Mouse (Mus musculus): ENCODE data around the gene Kmt2a. TPM values are rescaled to one million over a fixed set of nuclear protein-coding genes. Genes with fewer than 3 reads are reported as not detected.

The Kmt2a gene
- polyA plus RNA-seq, 1 experiment from 2014 or later = 9.7 TPM

GRCm38 (mm10) chr9:44888114-44888624, 7.1 kb upstream of the Kmt2a start:
- DNase-seq (ENCODE audit: low spot score) (no peak), ATAC-seq (replicated peaks; ENCODE audit: low FRiP score) (no peak)
- no peaks in the 10 kb centered on the region for H3K27me3 ChIP-seq (replicated peaks; ENCODE audit: control insufficient read depth, insufficient read depth, low read length)
- WGBS = 81% methylated on average over 7 of the region's 7 CpGs
- no peak overlapping the region for H3K4me2 ChIP-seq
- no peak overlapping the region for H3K27ac ChIP-seq (ENCODE audit: low read depth, low read length)
- peaks cover 5% of the 10 kb centered on the region; the same call in 1 of the 2 replicates for H3K4me1 ChIP-seq (replicated peaks; ENCODE audit: control insufficient read depth, insufficient read depth, low read length)
- H3K4me3 ChIP-seq (ENCODE audit: low read depth, low read length) = no peak overlapping the region
- no peaks in the 10 kb centered on the region for H3K9me3 ChIP-seq (ENCODE audit: control insufficient read depth, low read length)
- H3K36me3 ChIP-seq (ENCODE audit: control insufficient read depth, insufficient read depth, low read length) = no peaks in the 10 kb centered on the region
- H3K9ac ChIP-seq (ENCODE audit: low read depth, low read length) = no peak overlapping the region

GRCm38 (mm10) chr9:44882981-44883569, 2.0 kb upstream of the Kmt2a start:
- H3K9me3 ChIP-seq (ENCODE audit: control insufficient read depth, low read length) = no peaks in the 10 kb centered on the region
- peak overlapping the region; percentile 99 for H3K4me3 ChIP-seq (ENCODE audit: low read depth, low read length)
- H3K27ac ChIP-seq (ENCODE audit: low read depth, low read length) = peak overlapping the region; percentile 98; the same call in 1 of the 2 replicates
- DNase-seq (ENCODE audit: low spot score) (no peak), ATAC-seq (replicated peaks; ENCODE audit: low FRiP score) (no peak)
- no peaks in the 10 kb centered on the region for H3K27me3 ChIP-seq (replicated peaks; ENCODE audit: control insufficient read depth, insufficient read depth, low read length)
- peak overlapping the region; percentile 99 for H3K4me2 ChIP-seq
- no peaks in the 10 kb centered on the region; the same call in 1 of the 2 replicates for H3K36me3 ChIP-seq (ENCODE audit: control insufficient read depth, insufficient read depth, low read length)
- peak overlapping the region; percentile 85 for H3K9ac ChIP-seq (ENCODE audit: low read depth, low read length)
- 2% methylated on average over 21 of the region's 21 CpGs for WGBS
- H3K4me1 ChIP-seq (replicated peaks; ENCODE audit: control insufficient read depth, insufficient read depth, low read length) = peaks cover 18% of the 10 kb centered on the region

GRCm38 (mm10) chr9:44882436-44882980, 1.4 kb upstream of the Kmt2a start:
- peak overlapping the region; percentile 85 for H3K9ac ChIP-seq (ENCODE audit: low read depth, low read length)
- H3K36me3 ChIP-seq (ENCODE audit: control insufficient read depth, insufficient read depth, low read length) = peaks cover 1% of the 10 kb centered on the region; the same call in 1 of the 2 replicates
- peak; percentile 39; the same call in 1 of the 2 replicates for ATAC-seq (replicated peaks; ENCODE audit: low FRiP score)
- peak overlapping the region; percentile 98 for H3K27ac ChIP-seq (ENCODE audit: low read depth, low read length)
- peaks cover 20% of the 10 kb centered on the region for H3K4me1 ChIP-seq (replicated peaks; ENCODE audit: control insufficient read depth, insufficient read depth, low read length)
- peak overlapping the region; percentile 99 for H3K4me2 ChIP-seq
- H3K9me3 ChIP-seq (ENCODE audit: control insufficient read depth, low read length) = no peaks in the 10 kb centered on the region
- peak overlapping the region; percentile 99 for H3K4me3 ChIP-seq (ENCODE audit: low read depth, low read length)
- H3K27me3 ChIP-seq (replicated peaks; ENCODE audit: control insufficient read depth, insufficient read depth, low read length) = no peaks in the 10 kb centered on the region
- WGBS = under 1% methylated on average over 27 of the region's 27 CpGs
- peak; percentile 78 for DNase-seq (ENCODE audit: low spot score)

GRCm38 (mm10) chr9:44881941-44882435, 892 bp upstream of the Kmt2a start:
- Histone ChIP-seq H3K9me3 (ENCODE audit: control insufficient read depth, low read length) (no peaks in the 10 kb centered on the region), H3K9ac (ENCODE audit: low read depth, low read length) (peak overlapping the region; percentile 85), H3K4me2 (peak overlapping the region; percentile 99), H3K27me3 (replicated peaks; ENCODE audit: control insufficient read depth, insufficient read depth, low read length) (no peaks in the 10 kb centered on the region), H3K36me3 (ENCODE audit: control insufficient read depth, insufficient read depth, low read length) (peaks cover 4% of the 10 kb centered on the region; the same call in 1 of the 2 replicates), H3K4me3 (ENCODE audit: low read depth, low read length) (peak overlapping the region; percentile 99), H3K4me1 (replicated peaks; ENCODE audit: control insufficient read depth, insufficient read depth, low read length) (peaks cover 22% of the 10 kb centered on the region), H3K27ac (ENCODE audit: low read depth, low read length) (peak overlapping the region; percentile 98)
- WGBS = under 1% methylated on average over 29 of the region's 29 CpGs
- DNase-seq (ENCODE audit: low spot score) = peak; percentile 85
- peak; percentile 72 for ATAC-seq (replicated peaks; ENCODE audit: low FRiP score)

GRCm38 (mm10) chr9:44880309-44881081, 601 bp downstream of the Kmt2a start:
- peak; percentile 9; the same call in 1 of the 2 replicates for ATAC-seq (replicated peaks; ENCODE audit: low FRiP score)

GRCm38 (mm10) chr9:44879694-44880271, 1.3 kb downstream of the Kmt2a start:
- under 1% methylated on average over 13 of the region's 13 CpGs for WGBS
- H3K9me3 ChIP-seq (ENCODE audit: control insufficient read depth, low read length) = no peaks in the 10 kb centered on the region

More at GRCm38 (mm10) chr9:44880309-44881081, 601 bp downstream of the Kmt2a start:
- Histone ChIP-seq H3K4me1 (replicated peaks; ENCODE audit: control insufficient read depth, insufficient read depth, low read length) (peaks cover 22% of the 10 kb centered on the region), H3K4me3 (ENCODE audit: low read depth, low read length) (peak overlapping the region; percentile 99), H3K4me2 (peak overlapping the region; percentile 95), H3K36me3 (ENCODE audit: control insufficient read depth, insufficient read depth, low read length) (peaks cover 4% of the 10 kb centered on the region; the same call in 1 of the 2 replicates), H3K27me3 (replicated peaks; ENCODE audit: control insufficient read depth, insufficient read depth, low read length) (no peaks in the 10 kb centered on the region), H3K9me3 (ENCODE audit: control insufficient read depth, low read length) (no peaks in the 10 kb centered on the region), H3K27ac (ENCODE audit: low read depth, low read length) (peak overlapping the region; percentile 98), H3K9ac (ENCODE audit: low read depth, low read length) (peak overlapping the region; percentile 88)
- DNase-seq (ENCODE audit: low spot score) = peak; percentile 38
- under 1% methylated on average over 38 of the region's 44 CpGs for WGBS

GRCm38 (mm10) chr9:44878776-44879500, 2.2 kb downstream of the Kmt2a start:
- Histone ChIP-seq H3K9ac (ENCODE audit: low read depth, low read length) (peak overlapping the region; percentile 88), H3K27ac (ENCODE audit: low read depth, low read length) (peak overlapping the region; percentile 42; the same call in 1 of the 2 replicates)
- no peak for DNase-seq (ENCODE audit: low spot score)

More at GRCm38 (mm10) chr9:44879694-44880271, 1.3 kb downstream of the Kmt2a start:
- Histone ChIP-seq H3K27me3 (replicated peaks; ENCODE audit: control insufficient read depth, insufficient read depth, low read length) (no peaks in the 10 kb centered on the region), H3K4me1 (replicated peaks; ENCODE audit: control insufficient read depth, insufficient read depth, low read length) (peaks cover 22% of the 10 kb centered on the region), H3K27ac (ENCODE audit: low read depth, low read length) (peak overlapping the region; percentile 42; the same call in 1 of the 2 replicates), H3K4me2 (peak overlapping the region; percentile 95), H3K9ac (ENCODE audit: low read depth, low read length) (peak overlapping the region; percentile 88), H3K4me3 (ENCODE audit: low read depth, low read length) (peak overlapping the region; percentile 99), H3K36me3 (ENCODE audit: control insufficient read depth, insufficient read depth, low read length) (peaks cover 4% of the 10 kb centered on the region; the same call in 1 of the 2 replicates)
- no peak for ATAC-seq (replicated peaks; ENCODE audit: low FRiP score)
- peak; percentile 48 for DNase-seq (ENCODE audit: low spot score)

More at GRCm38 (mm10) chr9:44878776-44879500, 2.2 kb downstream of the Kmt2a start:
- H3K36me3 ChIP-seq (ENCODE audit: control insufficient read depth, insufficient read depth, low read length) = peaks cover 4% of the 10 kb centered on the region; the same call in 1 of the 2 replicates
- H3K4me2 ChIP-seq = peak overlapping the region; percentile 95
- peak overlapping the region; percentile 99 for H3K4me3 ChIP-seq (ENCODE audit: low read depth, low read length)
- no peaks in the 10 kb centered on the region for H3K27me3 ChIP-seq (replicated peaks; ENCODE audit: control insufficient read depth, insufficient read depth, low read length)
- H3K4me1 ChIP-seq (replicated peaks; ENCODE audit: control insufficient read depth, insufficient read depth, low read length) = peaks cover 24% of the 10 kb centered on the region
- no peak for ATAC-seq (replicated peaks; ENCODE audit: low FRiP score)
- 20% methylated on average over 9 of the region's 9 CpGs for WGBS
- H3K9me3 ChIP-seq (ENCODE audit: control insufficient read depth, low read length) = no peaks in the 10 kb centered on the region

All from liver, embryonic 11.5 days (tissue).